Mouse (Mus musculus): ENCODE results near the gene Glra4. TPM values are rescaled to one million over a fixed set of nuclear protein-coding genes. Genes with fewer than 3 reads are reported as not detected.

Glra4 gene
- polyA plus RNA-seq (2012; rRNA removed), result not detected in 2 replicates

DNA sequence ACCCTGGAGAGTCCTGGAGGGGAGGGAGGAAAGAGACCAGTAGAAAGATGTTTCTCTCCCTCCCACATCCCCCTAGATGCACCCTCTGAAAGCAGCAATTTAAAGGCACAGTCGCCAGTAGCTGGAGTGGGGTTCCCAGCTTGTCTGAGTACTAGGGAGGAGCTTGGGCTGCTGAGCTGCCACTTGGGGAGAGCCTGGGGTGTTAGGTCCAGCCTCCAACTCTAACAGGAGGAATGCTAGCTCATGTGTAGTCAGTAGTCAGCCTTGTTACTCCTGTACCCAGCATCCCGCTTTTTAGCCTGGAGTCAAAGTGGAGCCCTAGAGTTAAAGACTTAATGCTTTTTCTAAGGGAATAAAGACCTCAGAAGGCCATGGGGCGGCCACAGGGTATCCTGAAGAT, at the start of gene Glra4:
Gene Glra4 (minus strand): TSS at position 101 of the 400 bp plus-strand sequence.

GRCm38 (mm10) chrX:136822371-136822770, 42.4 kb upstream of the Glra4 start, which contains the start of gene Plp1:
Gene Plp1, plus strand, starts transcription at chrX:136822671.

GRCm38 (mm10) chrX:136743459-136743858, 36.5 kb downstream of the Glra4 start, which contains the start of gene Morf4l2:
Gene Morf4l2, minus strand, starts transcription at chrX:136743690.

Other genes starting within 250 kb of the Glra4 start
- gene Kir3dl2, start 236.1 kb downstream of the Glra4 start, polyA plus RNA-seq (2012; rRNA removed), result not detected in 2 replicates
- gene Tceal3, start 189.3 kb downstream of the Glra4 start, polyA plus RNA-seq (2012; rRNA removed), result 0.23 and 0.31 TPM in 2 replicates
- gene Tceal1, start 72.2 kb downstream of the Glra4 start, polyA plus RNA-seq (2012; rRNA removed), result 0.60 and 0.65 TPM in 2 replicates
- 129 and 133 TPM in 2 replicates for gene Morf4l2, start 36.5 kb downstream of the Glra4 start, polyA plus RNA-seq (2012; rRNA removed)
- 0.81 and 1.0 TPM in 2 replicates for gene Plp1, start 42.5 kb upstream of the Glra4 start, polyA plus RNA-seq (2012; rRNA removed)
- gene Rab9b, start 88.6 kb upstream of the Glra4 start, polyA plus RNA-seq (2012; rRNA removed), result 0.01 TPM in 1 of 2 replicates, not detected in the other
- not detected in 2 replicates for gene H2bfm, start 147.2 kb upstream of the Glra4 start, polyA plus RNA-seq (2012; rRNA removed)
- 3.4 and 5.4 TPM in 2 replicates for gene Tmsb15b2, start 195.4 kb upstream of the Glra4 start, polyA plus RNA-seq (2012; rRNA removed)
- 1.2 and 1.6 TPM in 2 replicates for gene Tmsb15l, start 196.7 kb upstream of the Glra4 start, polyA plus RNA-seq (2012; rRNA removed)
- 3.2 and 3.3 TPM in 2 replicates for gene Tmsb15b1, start 196.7 kb upstream of the Glra4 start, polyA plus RNA-seq (2012; rRNA removed)
- 0.09 and 0.10 TPM in 2 replicates for gene Zcchc18, start 213.0 kb upstream of the Glra4 start, polyA plus RNA-seq (2012; rRNA removed)

Data from liver, embryonic 18 days (tissue).